ENCODE assay signal across 8 mouse cellular contexts in the genomic region with DNA sequence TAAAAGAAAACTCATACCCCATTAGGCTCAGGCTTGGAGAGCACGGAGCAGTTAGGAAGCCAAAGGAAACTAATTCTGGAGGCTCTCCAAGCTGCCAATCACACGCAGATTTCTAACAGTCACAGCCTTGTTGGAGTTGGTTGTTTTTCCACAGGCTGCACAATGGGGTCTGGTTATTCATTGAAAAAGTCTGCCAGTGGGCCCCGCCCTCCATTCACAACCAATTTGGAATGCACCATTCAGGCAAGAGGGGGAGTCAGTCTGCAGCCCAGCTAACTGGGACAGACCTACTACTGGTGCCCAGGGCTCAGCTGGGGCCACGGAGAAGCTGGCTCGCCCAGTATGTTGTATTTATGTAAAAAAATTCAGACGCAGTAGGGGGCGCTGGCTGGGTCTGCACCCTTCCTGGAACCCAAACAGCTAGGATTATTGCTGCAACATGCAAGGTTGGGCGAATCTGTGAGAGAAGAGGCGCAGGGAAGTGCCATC. TPM values are rescaled to one million over a fixed set of nuclear protein-coding genes. Genes with fewer than 3 reads are reported as not detected.
DNase-seq lines count a peak whose midpoint lies in the region; ATAC-seq lines count a peak whose summit lies in the region.

No protein-coding gene starts in this region.

- H3K36me3 ChIP-seq in embryonic facial prominence, embryonic 15.5 days: peaks cover 3% of the 10 kb centered on the region; the same call in 1 of the 2 replicates
- peaks cover 11% of the 10 kb centered on the region for H3K36me3 ChIP-seq in heart, embryonic 10.5 days
- peaks cover 17% of the 10 kb centered on the region; the same call in 1 of the 2 replicates for H3K36me3 ChIP-seq in midbrain, embryonic 10.5 days
- no peaks in the 10 kb centered on the region for H3K36me3 ChIP-seq in stomach, embryonic 15.5 days

- ATAC-seq in embryonic facial prominence, embryonic 15.5 days (ENCODE audit: insufficient number of reproducible peaks, low FRiP score, low TSS enrichment, low read depth): peak; percentile 84
- ATAC-seq in stomach, embryonic 15.5 days (ENCODE audit: insufficient read depth, low FRiP score, low read depth): peak; percentile 96

- H3K4me1 ChIP-seq in embryonic facial prominence, embryonic 15.5 days: peaks cover 28% of the 10 kb centered on the region
- peaks cover 26% of the 10 kb centered on the region for H3K4me1 ChIP-seq in heart, embryonic 10.5 days
- peaks cover 44% of the 10 kb centered on the region for H3K4me1 ChIP-seq in midbrain, embryonic 10.5 days
- H3K4me1 ChIP-seq in stomach, embryonic 15.5 days: peaks cover 21% of the 10 kb centered on the region

- H3K27ac ChIP-seq in embryonic facial prominence, embryonic 15.5 days (replicated peaks): peak overlapping the region; percentile 70
- H3K27ac ChIP-seq in heart, embryonic 10.5 days: peak overlapping the region; percentile 76
- H3K27ac ChIP-seq in midbrain, embryonic 10.5 days (replicated peaks): peak overlapping the region; percentile 59
- H3K27ac ChIP-seq in stomach, embryonic 15.5 days: peak overlapping the region; percentile 67

- peak; percentile 60 to 67 for DNase-seq in urinary bladder, adult 18-20 months (ENCODE audit: low spot score in 2 of 2)
- DNase-seq in urinary bladder, postnatal 10 days (ENCODE audit: low spot score): no peak
- DNase-seq in heart, embryonic 10.5 days (ENCODE audit: low spot score): peak; percentile 93
- peak; percentile 97 for DNase-seq in kidney, adult 9 months
- DNase-seq in left cerebral cortex, postnatal 4 days: peak; percentile 94
- DNase-seq in midbrain, embryonic 10.5 days (ENCODE audit: low spot score): peak; percentile 86

- 3% methylated on average over 9 of the region's 9 CpGs for WGBS in embryonic facial prominence, embryonic 15.5 days
- WGBS in heart, embryonic 10.5 days: 10% methylated on average over 9 of the region's 9 CpGs
- WGBS in midbrain, embryonic 10.5 days: 3% methylated on average over 9 of the region's 9 CpGs
- WGBS in stomach, embryonic 15.5 days: 8% methylated on average over 9 of the region's 9 CpGs

- H3K9ac ChIP-seq in embryonic facial prominence, embryonic 15.5 days: no peak overlapping the region
- no peak overlapping the region for H3K9ac ChIP-seq in stomach, embryonic 15.5 days

- no peaks in the 10 kb centered on the region for H3K27me3 ChIP-seq in embryonic facial prominence, embryonic 15.5 days
- no peaks in the 10 kb centered on the region for H3K27me3 ChIP-seq in heart, embryonic 10.5 days (ENCODE audit: insufficient read depth, poor library complexity, severe bottlenecking)
- peaks cover 60% of the 10 kb centered on the region for H3K27me3 ChIP-seq in midbrain, embryonic 10.5 days (ENCODE audit: low read depth, poor library complexity, severe bottlenecking)
- no peaks in the 10 kb centered on the region for H3K27me3 ChIP-seq in stomach, embryonic 15.5 days (replicated peaks)

- no peaks in the 10 kb centered on the region for H3K9me3 ChIP-seq in embryonic facial prominence, embryonic 15.5 days (replicated peaks)
- H3K9me3 ChIP-seq in heart, embryonic 10.5 days: no peaks in the 10 kb centered on the region
- no peaks in the 10 kb centered on the region for H3K9me3 ChIP-seq in midbrain, embryonic 10.5 days (replicated peaks)
- no peaks in the 10 kb centered on the region for H3K9me3 ChIP-seq in stomach, embryonic 15.5 days

- peak overlapping the region; percentile 16; the same call in 1 of the 2 replicates for H3K4me3 ChIP-seq in embryonic facial prominence, embryonic 15.5 days (replicated peaks)
- H3K4me3 ChIP-seq in heart, embryonic 10.5 days: peak overlapping the region; percentile 43
- peak overlapping the region; percentile 43 for H3K4me3 ChIP-seq in midbrain, embryonic 10.5 days
- H3K4me3 ChIP-seq in stomach, embryonic 15.5 days (replicated peaks): no peak overlapping the region; the same call in 1 of the 2 replicates

- intact Hi-C loops in left cerebral cortex, postnatal 4 days (cut with DNase I): loop anchor here (10.0 kb wide), 1 partner anchor 94 kb away; no protein-coding TSS in a partner anchor

- peak overlapping the region; percentile 37 for H3K4me2 ChIP-seq in embryonic facial prominence, embryonic 15.5 days (replicated peaks)
- H3K4me2 ChIP-seq in stomach, embryonic 15.5 days: peak overlapping the region; percentile 41

RNA-seq across cellular contexts. Expression of a gene that starts 10.6 kb away (rescaled TPM):
- 30.7 and 31.8 TPM in 2 replicates for polyA plus RNA-seq in embryonic facial prominence, embryonic 15.5 days (2015; fragmentation: Nextera tagmentation; extraction: Ambion mirVana)
- 30.7 and 35.1 TPM in 2 replicates for polyA plus RNA-seq in heart, embryonic 10.5 days (2016; fragmentation: Nextera tagmentation; extraction: Ambion mirVana)
- total RNA-seq in left cerebral cortex, postnatal 4 days (2021): 10 to 100 TPM; 24.8 to 28.4 TPM
- 20.6 and 24.4 TPM in 2 replicates for polyA plus RNA-seq in midbrain, embryonic 10.5 days (2016; fragmentation: Nextera tagmentation; extraction: Ambion mirVana)
- 14.0 and 16.1 TPM in 2 replicates for polyA plus RNA-seq in stomach, embryonic 15.5 days (2015; fragmentation: Nextera tagmentation; extraction: Ambion mirVana)
